Mouse (Mus musculus): ENCODE measurements around the gene Slc22a13.

Gene Slc22a13

GRCm38 (mm10) chr9:119201653-119202052 lies 7.2 kb downstream of the Slc22a13 start:
- no peak for DNase-seq (ENCODE audit: low read depth in 1 of 2, low spot score in 2 of 2)

- DNase-seq (ENCODE audit: low read depth in 1 of 2, low spot score in 2 of 2), result no peak
These were observed 9.6 kb downstream of the Slc22a13 start for GRCm38 (mm10) chr9:119199151-119199861.

- no peak for DNase-seq (ENCODE audit: low read depth in 1 of 2, low spot score in 2 of 2)
These were observed 16.5 kb downstream of the Slc22a13 start for GRCm38 (mm10) chr9:119192202-119192990.

- no peak for DNase-seq (ENCODE audit: low read depth in 1 of 2, low spot score in 2 of 2)
These were observed 27.6 kb downstream of the Slc22a13 start for GRCm38 (mm10) chr9:119181241-119181728.

- no peak for DNase-seq (ENCODE audit: low read depth in 1 of 2, low spot score in 2 of 2)
These were observed 29.6 kb downstream of the Slc22a13 start for GRCm38 (mm10) chr9:119179292-119179691.

- no peak for DNase-seq (ENCODE audit: low read depth in 1 of 2, low spot score in 2 of 2)
These were observed 41.3 kb downstream of the Slc22a13 start for GRCm38 (mm10) chr9:119167608-119168007.

- DNase-seq (ENCODE audit: low read depth in 1 of 2, low spot score in 2 of 2), result no peak
These were observed 43.4 kb downstream of the Slc22a13 start for GRCm38 (mm10) chr9:119165548-119165947.

- DNase-seq (ENCODE audit: low read depth in 1 of 2, low spot score in 2 of 2), result no peak
These were observed 44.2 kb downstream of the Slc22a13 start for GRCm38 (mm10) chr9:119164743-119165142.

GRCm38 (mm10) chr9:119160689-119161088 lies 48.2 kb downstream of the Slc22a13 start:
- DNase-seq (ENCODE audit: low read depth in 1 of 2, low spot score in 2 of 2), result no peak

GRCm38 (mm10) chr9:119158861-119159260 lies 50.0 kb downstream of the Slc22a13 start, which contains the start of gene Gm47289:
Gene Gm47289, plus strand, starts transcription at chr9:119159161.
- DNase-seq (ENCODE audit: low read depth in 1 of 2, low spot score in 2 of 2), result no peak

GRCm38 (mm10) chr9:119156278-119157201 lies 52.4 kb downstream of the Slc22a13 start, which contains the start of gene Acaa1b:
Gene Acaa1b, minus strand, starts transcription at chr9:119157093.
- peak in 1 of 2 experiments; percentile 23 for DNase-seq (ENCODE audit: low read depth in 1 of 2, low spot score in 2 of 2)

- no peak for DNase-seq (ENCODE audit: low read depth in 1 of 2, low spot score in 2 of 2)
These were observed 53.1 kb downstream of the Slc22a13 start for GRCm38 (mm10) chr9:119155826-119156225.

- no peak for DNase-seq (ENCODE audit: low read depth in 1 of 2, low spot score in 2 of 2)
These were observed 53.5 kb downstream of the Slc22a13 start for GRCm38 (mm10) chr9:119155416-119155815.

- DNase-seq (ENCODE audit: low read depth in 1 of 2, low spot score in 2 of 2), result no peak
These were observed 57.1 kb downstream of the Slc22a13 start for GRCm38 (mm10) chr9:119151751-119152150.

GRCm38 (mm10) chr9:119149601-119150000 lies 59.3 kb downstream of the Slc22a13 start:
- DNase-seq (ENCODE audit: low read depth in 1 of 2, low spot score in 2 of 2), result no peak

GRCm38 (mm10) chr9:119146098-119146770 lies 62.7 kb downstream of the Slc22a13 start:
- DNase-seq (ENCODE audit: low read depth in 1 of 2, low spot score in 2 of 2), result no peak

- no peak for DNase-seq (ENCODE audit: low read depth in 1 of 2, low spot score in 2 of 2)
These were observed 63.3 kb downstream of the Slc22a13 start for GRCm38 (mm10) chr9:119145638-119146037.

GRCm38 (mm10) chr9:119145137-119145536 lies 63.8 kb downstream of the Slc22a13 start:
- DNase-seq (ENCODE audit: low read depth in 1 of 2, low spot score in 2 of 2), result no peak

GRCm38 (mm10) chr9:119144696-119145095 lies 64.2 kb downstream of the Slc22a13 start:
- DNase-seq (ENCODE audit: low read depth in 1 of 2, low spot score in 2 of 2), result no peak

GRCm38 (mm10) chr9:119143372-119143771 lies 65.5 kb downstream of the Slc22a13 start:
- DNase-seq (ENCODE audit: low read depth in 1 of 2, low spot score in 2 of 2), result no peak

Data from monocyte, adult 2 months (primary cell).